Mouse (Mus musculus) heart, embryonic 14.5 days (tissue): Measurements from ENCODE around the gene Aph1a. TPM values are rescaled to one million over a fixed set of nuclear protein-coding genes. Genes with fewer than 3 reads are reported as not detected.
"Not testable (repeated sequence)": the region's sequence is repeated elsewhere in the genome, so short reads cannot be mapped to it uniquely, and the experiment has no call there.

ENCODE experiments used
- ATAC-seq: fragments of 200-750 bp; cut with Nextera tagmentation; 2 replicates; pipeline ENCODE4 v1.8.0; 2017; ENCODE audit warnings: low read depth, moderate TSS enrichment; ENCODE audit not compliant: insufficient number of reproducible peaks, insufficient read depth, low FRiP score
- H3K27ac ChIP-seq, 2 experiments: fragments of 200-500 bp in 1 of 2; fragments of 300-500 bp in 1 of 2; sonication (generic) in 1 of 2; replicated peaks in 1 of 2; 2 replicates each; pipeline ENCODE4 v1.5.1; 2012 to 2014; ENCODE audit warnings: low read depth in 2 of 2, low read length in 2 of 2, control low read depth in 1 of 2, mild to moderate bottlenecking in 1 of 2, mixed read lengths in 1 of 2; ENCODE audit not compliant: control insufficient read depth in 1 of 2, insufficient read depth in 1 of 2
- H3K27me3 ChIP-seq: fragments of 300-500 bp; sonication (generic); 2 replicates; pipeline ENCODE4 v1.6.1; 2014; ENCODE audit warnings: mild to moderate bottlenecking, low read length, control low read depth; ENCODE audit not compliant: control insufficient read depth, insufficient read depth
- H3K36me3 ChIP-seq: fragments of 300-500 bp; sonication (generic); 2 replicates; pipeline ENCODE4 v1.6.1; 2014; ENCODE audit warnings: mild to moderate bottlenecking, control low read depth, low read length, mixed read lengths; ENCODE audit not compliant: control insufficient read depth, insufficient read depth
- H3K4me1 ChIP-seq, 2 experiments: fragments of 200-500 bp in 1 of 2; fragments of 300-500 bp in 1 of 2; sonication (generic) in 1 of 2; 2 replicates each; pipeline ENCODE4 v1.6.1; 2012 to 2014; ENCODE audit warnings: low read length in 2 of 2, control low read depth in 1 of 2, mixed read lengths in 1 of 2; ENCODE audit not compliant: control insufficient read depth in 2 of 2, insufficient read depth in 2 of 2
- H3K4me2 ChIP-seq: fragments of 300-500 bp; sonication (generic); 2 replicates; pipeline ENCODE4 v1.6.1; 2014; ENCODE audit warnings: mild to moderate bottlenecking, low read length
- H3K4me3 ChIP-seq, 2 experiments: fragments of 200-500 bp in 1 of 2; fragments of 300-500 bp in 1 of 2; sonication (generic) in 1 of 2; 2 replicates each; pipeline ENCODE4 v1.5.1; 2012 to 2014; ENCODE audit warnings: low read length in 2 of 2, mild to moderate bottlenecking in 2 of 2, control low read depth in 1 of 2, low read depth in 1 of 2, moderate library complexity in 1 of 2; ENCODE audit not compliant: control insufficient read depth in 1 of 2, insufficient read depth in 1 of 2
- H3K9ac ChIP-seq: fragments of 300-500 bp; sonication (generic); 2 replicates; pipeline ENCODE4 v1.6.1; 2014; ENCODE audit warnings: mild to moderate bottlenecking, low read length
- H3K9me3 ChIP-seq: fragments of 300-500 bp; sonication (generic); 2 replicates; pipeline ENCODE4 v1.6.1; 2016; ENCODE audit warnings: low read length, control low read depth; ENCODE audit not compliant: control insufficient read depth
- WGBS: fragments of 180-500 bp; shearing (Covaris S2); extraction: QIAGEN DNeasy Blood & Tissue Kit; methylation state at CpG from one replicate; pipeline ENCODE4 v1.1.7; 2014; 5-methylcytosine and 5-hydroxymethylcytosine counted together
- polyA plus RNA-seq: library from polyadenylated mRNA; unstranded; fragments of >200 nt; fragmentation: Nextera tagmentation; extraction: Ambion mirVana; gene quantifications from 2 replicates; pipeline ENCODE4 v1.2.1, GENCODE M21; 2014

The Aph1a gene
- polyA plus RNA-seq, 1 experiment from 2014 or later = 38.4 TPM

DNA sequence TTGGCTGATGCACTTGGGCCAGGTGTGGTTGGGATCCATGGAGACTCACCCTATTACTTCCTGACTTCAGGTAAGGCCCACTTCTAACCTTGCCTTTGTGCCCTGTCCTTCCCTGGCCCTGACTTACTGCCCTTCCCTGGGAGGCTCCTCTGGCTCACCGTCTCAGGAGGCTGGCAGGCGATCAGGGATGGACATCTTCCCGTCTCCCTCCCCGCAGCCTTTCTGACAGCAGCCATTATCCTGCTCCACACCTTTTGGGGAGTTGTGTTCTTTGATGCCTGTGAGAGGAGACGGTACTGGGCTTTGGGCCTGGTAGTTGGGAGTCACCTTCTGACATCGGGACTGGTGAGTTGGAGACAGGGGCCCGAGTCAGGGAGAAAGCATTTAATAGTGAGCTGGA is 1.7 kb downstream of the Aph1a start:
- WGBS = 81% methylated on average over 7 of the region's 7 CpGs
- not testable (repeated sequence) for ATAC-seq, H3K27me3 ChIP-seq, H3K9ac ChIP-seq, H3K27ac ChIP-seq, H3K9me3 ChIP-seq, H3K4me3 ChIP-seq
- Histone ChIP-seq H3K4me2 (peak overlapping the region; percentile 83), H3K4me1 (peaks cover 14 to 28% of the 10 kb centered on the region in 2 experiments), H3K36me3 (peaks cover 25% of the 10 kb centered on the region)

DNA sequence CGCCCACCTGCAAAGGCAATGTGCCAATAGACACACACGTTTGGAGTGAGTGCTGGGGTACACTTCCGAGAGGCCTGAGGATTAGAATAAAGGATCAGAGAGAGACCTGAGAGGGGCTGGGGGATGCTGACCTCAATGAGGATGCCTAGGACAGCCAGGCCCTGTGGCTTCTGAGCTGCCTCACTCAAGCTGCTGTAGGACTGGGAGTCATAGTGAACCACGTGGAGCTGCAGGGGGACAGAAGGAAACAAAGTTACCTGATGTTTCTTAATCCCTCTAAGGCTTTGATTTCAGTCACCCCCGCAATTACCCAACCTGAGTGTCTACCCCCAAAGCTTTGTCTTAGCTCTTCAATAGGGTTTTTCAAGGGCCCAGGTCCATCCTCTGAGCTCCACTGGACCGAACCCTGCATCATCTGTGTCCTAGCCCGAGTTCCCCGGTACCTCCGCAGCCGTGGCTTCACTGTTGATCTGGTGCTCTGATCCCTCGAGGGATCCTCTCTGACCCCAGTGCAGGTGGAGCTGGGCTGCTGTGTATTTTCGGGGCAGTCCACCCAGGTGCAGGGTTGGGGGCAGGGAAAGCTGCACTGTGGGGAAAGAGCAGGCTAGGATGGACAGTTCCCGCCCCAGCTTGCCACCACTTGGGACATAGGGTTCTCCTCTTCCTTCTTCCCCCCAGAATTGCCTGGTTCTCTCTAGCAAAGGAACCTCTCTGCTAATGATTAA is 6.2 kb downstream of the Aph1a start:
- WGBS = 75% methylated on average over 13 of the region's 13 CpGs
- no peak overlapping the region for H3K4me3 ChIP-seq
- peaks cover 14 to 37% of the 10 kb centered on the region in 2 experiments for H3K4me1 ChIP-seq
- ATAC-seq = no peak
- H3K9ac ChIP-seq = no peak overlapping the region
- peaks cover 25% of the 10 kb centered on the region for H3K36me3 ChIP-seq
- no peaks in the 10 kb centered on the region for H3K9me3 ChIP-seq
- H3K4me2 ChIP-seq = no peak overlapping the region
- H3K27me3 ChIP-seq = no peaks in the 10 kb centered on the region
- H3K27ac ChIP-seq = no peak overlapping the region

DNA sequence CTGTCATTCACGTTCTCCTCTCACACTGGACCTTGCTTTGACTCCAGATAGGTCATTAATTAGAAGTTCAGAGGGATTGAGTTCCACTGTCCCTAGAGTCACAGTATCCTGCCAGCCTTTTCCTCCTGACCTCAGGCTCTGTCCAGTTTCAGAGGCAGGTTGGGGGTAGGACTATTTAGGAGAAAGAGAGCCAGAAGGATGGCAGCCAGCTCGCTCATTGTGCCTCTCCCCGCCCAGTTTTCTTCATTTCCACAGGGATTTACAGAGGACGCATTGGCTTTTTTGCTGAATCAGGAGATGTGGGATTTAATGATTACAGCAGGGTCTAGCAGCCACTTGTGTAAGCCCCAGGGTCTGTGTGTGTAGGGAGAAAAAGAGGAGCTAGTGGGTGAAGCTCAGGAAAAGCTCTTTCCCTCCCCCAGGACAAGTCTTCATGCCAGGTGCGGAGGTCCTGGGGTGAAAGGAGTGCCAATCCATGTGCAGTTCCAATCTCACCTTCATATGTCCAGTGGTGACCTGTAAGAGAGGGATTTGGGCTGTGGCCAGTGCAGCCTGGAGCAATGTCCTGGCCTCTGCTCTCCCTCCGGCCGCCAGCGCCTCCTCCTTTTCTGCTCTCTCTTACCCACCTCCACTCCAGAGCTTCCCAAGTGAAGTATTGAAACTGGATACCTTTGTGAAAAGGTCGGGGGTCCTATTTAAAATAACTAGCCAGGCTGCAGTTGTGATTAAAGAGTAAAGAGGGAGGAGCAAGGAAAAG is 8.0 kb downstream of the Aph1a start:
- peak overlapping the region; percentile 76 for H3K9ac ChIP-seq
- no peak overlapping the region for H3K4me3 ChIP-seq
- H3K27ac ChIP-seq = peak overlapping the region; percentile 48 to 54
- peaks cover 17% of the 10 kb centered on the region for H3K36me3 ChIP-seq
- no peaks in the 10 kb centered on the region for H3K27me3 ChIP-seq
- no peak for ATAC-seq
- 55% methylated on average over 9 of the region's 9 CpGs for WGBS
- H3K4me2 ChIP-seq = peak overlapping the region; percentile 93
- peaks cover 18 to 45% of the 10 kb centered on the region in 2 experiments for H3K4me1 ChIP-seq
- no peaks in the 10 kb centered on the region for H3K9me3 ChIP-seq

DNA sequence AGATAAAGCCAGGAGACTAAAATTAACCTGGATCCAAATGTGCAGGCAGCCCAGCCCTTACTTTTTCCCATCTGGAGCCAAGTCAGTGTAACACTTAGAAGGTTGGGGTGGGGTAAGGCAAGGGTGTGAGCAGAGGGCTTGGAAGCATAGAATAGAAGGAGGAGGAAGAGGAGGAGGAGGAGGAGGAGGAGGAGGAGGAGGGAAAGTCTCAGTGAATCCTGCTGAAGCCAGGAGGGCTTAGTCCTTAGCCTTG is 8.5 kb downstream of the Aph1a start:
- Histone ChIP-seq H3K9ac (peak overlapping the region; percentile 76), H3K9me3 (no peaks in the 10 kb centered on the region), H3K27ac (peak overlapping the region; percentile 48 to 54; a peak in 3 of 4 replicates), H3K4me2 (peak overlapping the region; percentile 93), H3K36me3 (peaks cover 16% of the 10 kb centered on the region), H3K27me3 (no peaks in the 10 kb centered on the region), H3K4me1 (peaks cover 18 to 45% of the 10 kb centered on the region in 2 experiments), H3K4me3 (0 out of 4 replicates have a peak overlapping the region, but pooled peaks of 1 of the 2 experiments have one; percentile 1)
- no peak for ATAC-seq

DNA sequence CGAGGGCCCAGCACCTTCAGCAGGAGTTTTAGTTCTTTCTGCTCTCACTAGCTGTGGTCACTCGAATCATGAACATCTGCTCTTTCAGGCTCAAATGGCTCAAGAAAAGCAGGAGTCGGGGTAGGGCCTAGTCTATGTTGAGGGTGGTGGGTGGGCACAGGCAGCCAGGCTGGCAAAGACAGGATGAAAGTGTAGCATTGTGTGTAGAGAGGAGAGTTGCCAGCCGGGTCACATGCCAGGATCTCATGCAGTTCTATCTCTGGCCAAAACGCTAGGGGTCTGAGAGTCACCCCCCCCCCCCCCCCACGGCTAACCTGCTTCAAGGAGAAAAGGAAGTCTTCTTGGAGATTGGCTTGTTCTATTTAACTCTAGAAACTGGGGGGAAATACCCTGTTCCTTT is 8.9 kb downstream of the Aph1a start:
- Histone ChIP-seq H3K4me3 (0 out of 4 replicates have a peak overlapping the region, but pooled peaks have one; percentile 1 to 46), H3K9ac (peak overlapping the region; percentile 76; the same call in 1 of the 2 replicates), H3K27me3 (no peaks in the 10 kb centered on the region), H3K27ac (peak overlapping the region; percentile 48 to 54; a peak in 3 of 4 replicates), H3K4me2 (peak overlapping the region; percentile 93), H3K9me3 (no peaks in the 10 kb centered on the region), H3K4me1 (peaks cover 18 to 45% of the 10 kb centered on the region in 2 experiments), H3K36me3 (peaks cover 13% of the 10 kb centered on the region)
- ATAC-seq = no peak
- 34% methylated on average over 6 of the region's 6 CpGs for WGBS

DNA sequence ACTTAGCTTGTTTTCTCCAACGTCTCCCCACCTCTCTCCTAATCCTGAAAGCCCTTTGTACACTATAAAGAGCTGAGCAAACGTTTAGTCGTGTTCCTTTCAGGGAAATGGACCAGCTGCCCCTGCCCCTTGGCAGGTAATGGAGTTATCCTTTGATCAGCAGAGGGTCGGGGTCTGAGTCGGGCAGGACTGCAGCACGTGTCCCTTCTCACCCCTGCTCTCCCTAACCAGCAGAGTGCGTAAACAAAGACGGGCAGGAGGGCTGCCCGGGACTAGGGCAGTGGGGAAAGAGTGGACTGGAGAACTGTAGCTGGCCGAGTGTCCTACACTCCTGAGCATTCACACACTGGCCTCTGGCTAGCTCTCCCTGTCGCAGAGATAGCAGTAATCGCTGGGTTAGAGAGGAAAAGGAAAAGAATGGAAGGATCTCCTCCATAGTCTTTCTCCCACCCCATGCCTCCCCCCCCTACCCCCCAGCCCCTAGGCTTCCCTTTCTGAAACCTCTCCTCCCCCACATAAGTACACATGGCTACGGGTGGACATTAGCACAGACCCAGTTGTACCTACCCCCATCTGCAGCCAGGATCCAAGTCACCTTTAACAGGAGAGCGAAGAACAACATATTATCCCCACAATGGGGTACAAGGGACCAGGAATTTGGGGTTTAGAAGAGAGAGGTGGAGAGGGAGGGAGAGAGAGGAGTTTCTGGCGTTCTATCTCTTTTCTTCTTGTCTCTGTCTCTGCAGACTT is 10.2 kb downstream of the Aph1a start:
- no peak for ATAC-seq
- 5% methylated on average over 15 of the region's 15 CpGs for WGBS
- H3K4me2 ChIP-seq = peak overlapping the region; percentile 93
- H3K4me3 ChIP-seq = peak overlapping the region; percentile 46 to 47
- no peaks in the 10 kb centered on the region for H3K27me3 ChIP-seq
- peaks cover 18 to 45% of the 10 kb centered on the region in 2 experiments for H3K4me1 ChIP-seq
- H3K9ac ChIP-seq = peak overlapping the region; percentile 76
- H3K36me3 ChIP-seq = peaks cover under 1% of the 10 kb centered on the region; the same call in 1 of the 2 replicates
- H3K9me3 ChIP-seq = no peaks in the 10 kb centered on the region
- H3K27ac ChIP-seq = peak overlapping the region; percentile 81 to 84

DNA sequence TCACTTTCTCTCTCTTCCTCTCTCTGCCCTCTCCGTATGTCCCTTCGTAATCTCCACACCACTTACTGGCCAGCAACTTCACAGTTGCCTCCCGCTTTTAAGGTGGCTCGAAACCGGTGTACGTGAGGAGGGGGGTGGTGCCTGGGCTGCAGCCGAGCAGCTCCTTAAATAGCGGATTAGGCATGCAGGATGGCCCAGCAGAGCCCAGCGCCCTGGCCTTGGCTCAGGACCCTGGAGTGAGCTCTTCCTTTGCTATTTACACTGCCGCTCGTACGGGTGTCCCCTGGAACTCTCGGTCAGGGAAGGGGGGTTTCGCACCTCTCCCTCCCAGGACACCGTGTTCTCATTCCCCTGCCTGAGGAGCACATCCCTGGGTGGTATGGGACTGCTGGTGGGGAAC is 10.8 kb downstream of the Aph1a start, which contains the start of gene Car14:
TSS of gene Car14 (minus strand) at position 124 of the 400 bp plus-strand sequence.
- Histone ChIP-seq H3K4me3 (peak within 1 kb of the TSS; percentile 46 to 47), H3K9me3 (no peaks in the 10 kb centered on the region), H3K27me3 (no peaks in the 10 kb centered on the region), H3K4me1 (peaks cover 18 to 45% of the 10 kb centered on the region in 2 experiments), H3K9ac (peak within 1 kb of the TSS; percentile 76), H3K4me2 (peak within 1 kb of the TSS; percentile 93), H3K27ac (peak within 1 kb of the TSS; percentile 81 to 84), H3K36me3 (no peaks in the 10 kb centered on the region)
- WGBS = under 1% methylated on average over 15 of the region's 15 CpGs
- peak; percentile 50 for ATAC-seq
